Mouse (Mus musculus) midbrain, embryonic 15.5 days (tissue): ENCODE data around the gene Wdr13. TPM values are rescaled to one million over a fixed set of nuclear protein-coding genes. Genes with fewer than 3 reads are reported as not detected.
"Not testable (repeated sequence)": the region's sequence is repeated elsewhere in the genome, so short reads cannot be mapped to it uniquely, and the experiment has no call there.

Experiments used
- ATAC-seq: fragments of 200-750 bp; cut with Nextera tagmentation; replicated peaks from 2 replicates; pipeline ENCODE4 v1.8.0; 2017; ENCODE audit warnings: moderate TSS enrichment
- H3K27ac ChIP-seq: fragments of 300-500 bp; sonication (generic); 2 replicates; pipeline ENCODE4 v1.5.1; 2015; ENCODE audit warnings: mild to moderate bottlenecking, inconsistent platforms
- H3K27me3 ChIP-seq: fragments of 300-500 bp; sonication (generic); replicated peaks from 2 replicates; pipeline ENCODE4 v1.6.1; 2015; ENCODE audit warnings: inconsistent platforms
- H3K36me3 ChIP-seq: fragments of 300-500 bp; sonication (generic); replicated peaks from 2 replicates; pipeline ENCODE4 v1.6.1; 2015; ENCODE audit warnings: inconsistent platforms
- H3K4me1 ChIP-seq: fragments of 300-500 bp; sonication (generic); 2 replicates; pipeline ENCODE4 v1.6.1; 2015; ENCODE audit warnings: inconsistent platforms
- H3K4me2 ChIP-seq: fragments of 300-500 bp; sonication (generic); 2 replicates; pipeline ENCODE4 v1.6.1; 2015; ENCODE audit warnings: inconsistent platforms, mild to moderate bottlenecking, moderate library complexity
- H3K4me3 ChIP-seq: fragments of 300-500 bp; sonication (generic); 2 replicates; pipeline ENCODE4 v1.5.1; 2015; ENCODE audit warnings: mild to moderate bottlenecking, inconsistent platforms
- H3K9ac ChIP-seq: fragments of 300-500 bp; sonication (generic); 2 replicates; pipeline ENCODE4 v1.6.1; 2015; ENCODE audit warnings: mild to moderate bottlenecking, inconsistent platforms
- H3K9me3 ChIP-seq: fragments of 300-500 bp; sonication (generic); 2 replicates; pipeline ENCODE4 v1.6.1; 2016; ENCODE audit warnings: inconsistent platforms
- WGBS: fragments of 180-500 bp; shearing (Covaris S2); methylation state at CpG from one replicate; pipeline ENCODE4 v1.1.7; 2015; ENCODE audit warnings: mixed read lengths; 5-methylcytosine and 5-hydroxymethylcytosine counted together
- polyA plus RNA-seq: library from polyadenylated mRNA; unstranded; fragments of >200 nt; fragmentation: Nextera tagmentation; extraction: Ambion mirVana; gene quantifications from 2 replicates; pipeline ENCODE4 v1.2.1, GENCODE M21; 2015

The Wdr13 gene
- polyA plus RNA-seq, 1 experiment from 2014 or later: 72.9 TPM

DNA sequence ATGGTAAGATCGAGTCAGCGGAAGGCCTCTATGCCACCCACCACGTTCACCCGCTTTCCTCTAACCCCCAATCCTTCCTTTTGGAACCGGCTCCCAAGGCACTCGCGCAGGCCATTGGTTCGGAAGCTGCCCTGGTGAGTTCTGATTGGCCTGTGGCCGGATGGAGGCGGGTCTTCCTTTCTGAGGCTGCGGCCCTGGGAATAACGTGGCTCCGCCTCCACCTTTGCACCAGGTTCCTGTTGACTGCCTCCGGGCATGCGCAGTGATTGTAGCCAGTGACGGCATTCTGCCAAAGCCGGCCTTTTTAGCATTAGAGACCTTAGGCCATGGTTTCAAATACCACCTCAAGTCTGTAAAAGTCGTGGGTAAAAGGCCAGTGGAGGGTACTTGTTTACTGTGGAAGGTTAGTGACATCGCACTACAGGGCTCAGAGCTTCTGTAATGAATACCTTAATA, 35.9 kb downstream of the Wdr13 start:
- Histone ChIP-seq H3K4me3 (peak overlapping the region; percentile 32), H3K27ac (peak overlapping the region; percentile 69), H3K4me2 (peak overlapping the region; percentile 43), H3K9me3 (no peaks in the 10 kb centered on the region), H3K4me1 (peaks cover 9% of the 10 kb centered on the region; the same call in 1 of the 2 replicates), H3K27me3 (no peaks in the 10 kb centered on the region), H3K9ac (no peak overlapping the region), H3K36me3 (no peaks in the 10 kb centered on the region)
- peak; percentile 94 for ATAC-seq
- 21% methylated on average over 19 of the region's 19 CpGs for WGBS

DNA sequence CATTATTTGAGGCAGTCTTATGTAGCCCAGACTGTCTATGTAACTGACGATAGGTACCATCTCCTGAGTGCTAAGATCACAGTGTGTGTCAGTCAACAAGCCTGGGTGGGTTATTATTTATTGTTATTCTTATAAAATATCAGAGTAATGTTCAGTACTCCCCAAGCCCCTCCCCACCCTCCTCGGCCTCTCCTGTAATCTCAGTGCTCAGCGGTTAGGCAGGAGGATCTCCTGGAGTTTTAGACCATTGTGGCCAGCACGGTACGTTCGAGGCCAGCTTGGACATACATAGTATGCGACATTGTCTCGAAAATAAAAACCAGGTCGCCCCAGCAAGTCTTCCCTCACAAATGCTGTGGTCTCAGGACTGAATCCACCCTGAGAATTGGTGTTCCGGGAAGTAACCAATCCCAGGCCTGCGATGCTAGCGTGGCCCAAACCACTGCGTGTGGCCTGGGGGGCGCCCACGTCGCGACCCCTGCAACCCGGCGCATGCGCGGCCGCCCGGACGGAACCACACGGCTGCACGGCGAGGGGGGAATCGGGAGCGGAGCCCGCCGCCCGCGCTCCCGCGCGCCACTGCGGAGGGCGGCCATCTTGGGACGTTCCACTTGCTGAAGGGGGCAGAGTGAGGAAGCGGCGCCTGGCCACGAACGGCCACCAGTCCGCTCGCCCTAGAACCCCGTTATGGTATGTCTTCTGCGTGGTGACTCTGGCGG, 36.5 kb downstream of the Wdr13 start:
- peak overlapping the region; percentile 29; the same call in 1 of the 2 replicates for H3K9ac ChIP-seq
- peak; percentile 89 for ATAC-seq
- not testable (repeated sequence) for H3K9me3 ChIP-seq, H3K4me1 ChIP-seq, H3K27me3 ChIP-seq, H3K36me3 ChIP-seq
- peak overlapping the region; percentile 43 for H3K4me2 ChIP-seq
- H3K4me3 ChIP-seq: peak overlapping the region; percentile 32
- 18% methylated on average over 29 of the region's 48 CpGs for WGBS
- peak overlapping the region; percentile 69; the same call in 1 of the 2 replicates for H3K27ac ChIP-seq

DNA sequence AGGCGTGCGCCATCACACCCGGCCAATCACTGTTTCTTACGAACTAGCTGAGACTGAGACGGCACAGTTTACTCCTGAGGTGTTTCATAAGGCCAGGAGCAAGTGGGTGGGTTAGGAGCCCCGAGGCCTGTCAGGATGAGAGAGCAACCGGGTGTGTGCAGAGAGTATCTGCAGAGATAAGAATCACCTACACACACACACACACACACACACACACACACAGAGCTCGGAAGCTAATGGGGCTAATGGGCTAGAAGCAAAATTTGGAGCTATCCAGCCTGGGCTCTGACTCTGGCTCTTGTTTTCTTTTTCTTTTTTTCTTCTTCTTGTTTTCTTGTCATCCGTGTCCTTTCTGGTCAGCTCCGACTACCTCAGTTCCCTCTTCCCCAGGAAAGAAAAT, 37.1 kb downstream of the Wdr13 start:
- Histone ChIP-seq H3K27me3 (no peaks in the 10 kb centered on the region), H3K4me2 (peak overlapping the region; percentile 34), H3K4me1 (peaks cover 6% of the 10 kb centered on the region; the same call in 1 of the 2 replicates), H3K27ac (0 out of 2 replicates have a peak overlapping the region, but pooled peaks have one; percentile 66), H3K9me3 (no peaks in the 10 kb centered on the region), H3K4me3 (peak overlapping the region; percentile 27), H3K9ac (peak overlapping the region; percentile 29; the same call in 1 of the 2 replicates), H3K36me3 (no peaks in the 10 kb centered on the region)
- ATAC-seq: no peak
- 78% methylated on average over 10 of the region's 10 CpGs for whole genome bisulfite sequencing

DNA sequence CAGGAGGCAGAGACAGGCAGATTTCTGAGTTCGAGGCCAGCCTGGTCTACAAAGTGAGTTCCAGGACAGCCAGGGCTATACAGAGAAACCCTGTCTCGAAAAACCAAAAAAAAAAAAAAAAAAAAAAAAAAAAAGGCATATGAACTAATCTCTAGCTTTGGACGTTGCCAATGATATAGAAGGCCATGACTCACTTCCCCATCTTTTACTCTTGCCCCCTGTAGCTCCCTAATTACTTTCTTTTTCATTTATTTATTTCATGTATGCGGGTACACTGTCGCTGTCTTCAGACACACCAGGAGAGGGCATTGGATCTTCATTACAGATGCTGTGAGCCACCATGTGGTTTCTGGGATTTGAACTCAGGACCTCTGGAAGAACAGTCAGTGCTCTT, 41.7 kb downstream of the Wdr13 start:
- not testable (repeated sequence) for H3K9me3 ChIP-seq, H3K4me2 ChIP-seq, H3K27me3 ChIP-seq, H3K9ac ChIP-seq, H3K27ac ChIP-seq, H3K36me3 ChIP-seq, H3K4me1 ChIP-seq, H3K4me3 ChIP-seq, ATAC-seq
- WGBS: 77% methylated on average over 5 of the region's 5 CpGs

DNA sequence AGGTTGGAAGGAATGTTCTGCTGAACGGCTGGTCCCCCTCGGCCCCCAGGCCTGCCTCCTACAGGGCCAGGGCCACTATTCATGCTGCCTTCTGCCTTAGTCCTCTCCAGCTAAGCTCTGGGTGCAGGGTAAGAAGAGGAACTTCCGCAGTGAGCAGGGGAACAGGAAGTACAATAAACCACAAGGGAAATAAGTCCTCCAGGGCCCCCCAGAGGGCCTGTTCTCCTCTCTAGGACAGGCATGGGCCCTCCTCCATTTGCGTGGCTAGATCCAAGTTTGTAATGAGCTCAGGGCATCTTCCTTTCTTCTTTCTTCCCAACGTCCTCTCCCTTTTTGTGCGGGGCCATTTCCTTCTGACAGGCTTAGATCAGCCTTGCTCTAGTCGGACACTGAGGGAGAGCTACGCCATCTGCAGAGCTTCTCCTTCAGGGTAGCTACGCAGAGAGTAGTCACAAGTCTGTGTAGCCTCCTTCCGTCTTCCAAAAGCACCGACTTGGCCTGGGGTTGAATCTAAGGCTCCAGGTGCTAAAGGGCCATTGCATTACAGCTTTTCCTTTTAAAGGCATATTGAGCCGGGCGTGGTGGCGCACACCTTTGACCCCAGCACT, 42.2 kb downstream of the Wdr13 start, which contains the start of gene Was:
TSS of gene Was (minus strand) at position 153 of the 608 bp plus-strand sequence.
- no peaks in the 10 kb centered on the region for H3K36me3 ChIP-seq
- no peaks in the 10 kb centered on the region for H3K9me3 ChIP-seq
- ATAC-seq: no peak
- H3K27me3 ChIP-seq: no peaks in the 10 kb centered on the region
- no peak within 1 kb of the TSS for H3K4me2 ChIP-seq
- 89% methylated on average over 14 of the region's 14 CpGs for WGBS
- no peak within 1 kb of the TSS for H3K9ac ChIP-seq
- no peaks in the 10 kb centered on the region for H3K4me1 ChIP-seq
- H3K27ac ChIP-seq: no peak within 1 kb of the TSS
- H3K4me3 ChIP-seq: no peak within 1 kb of the TSS

DNA sequence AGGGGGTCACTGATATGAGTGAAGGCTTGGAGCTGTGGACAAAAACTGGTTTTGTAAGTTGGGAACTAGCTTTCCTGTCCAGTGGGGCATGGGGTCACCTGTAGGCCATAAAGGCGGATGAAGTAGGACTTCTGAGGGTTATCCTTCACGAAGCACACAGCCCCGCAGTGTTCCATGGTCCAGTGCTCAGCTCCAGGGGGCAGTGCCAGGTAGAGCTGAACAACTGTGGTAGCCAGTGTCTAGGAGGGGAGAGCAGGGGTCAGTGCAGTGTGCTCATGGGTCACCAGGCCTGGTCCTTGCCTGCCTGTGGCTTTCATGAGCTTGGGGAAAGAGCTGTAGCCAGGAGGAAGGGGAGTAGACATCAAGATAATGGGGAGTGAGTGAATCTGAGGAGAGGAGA, 42.9 kb downstream of the Wdr13 start:
- H3K36me3 ChIP-seq: no peaks in the 10 kb centered on the region
- H3K4me3 ChIP-seq: no peak overlapping the region
- no peaks in the 10 kb centered on the region for H3K4me1 ChIP-seq
- no peak overlapping the region for H3K4me2 ChIP-seq
- ATAC-seq: no peak
- H3K27ac ChIP-seq: no peak overlapping the region
- H3K9ac ChIP-seq: no peak overlapping the region
- 86% methylated on average over 3 of the region's 3 CpGs for WGBS
- H3K27me3 ChIP-seq: no peaks in the 10 kb centered on the region
- no peaks in the 10 kb centered on the region for H3K9me3 ChIP-seq

DNA sequence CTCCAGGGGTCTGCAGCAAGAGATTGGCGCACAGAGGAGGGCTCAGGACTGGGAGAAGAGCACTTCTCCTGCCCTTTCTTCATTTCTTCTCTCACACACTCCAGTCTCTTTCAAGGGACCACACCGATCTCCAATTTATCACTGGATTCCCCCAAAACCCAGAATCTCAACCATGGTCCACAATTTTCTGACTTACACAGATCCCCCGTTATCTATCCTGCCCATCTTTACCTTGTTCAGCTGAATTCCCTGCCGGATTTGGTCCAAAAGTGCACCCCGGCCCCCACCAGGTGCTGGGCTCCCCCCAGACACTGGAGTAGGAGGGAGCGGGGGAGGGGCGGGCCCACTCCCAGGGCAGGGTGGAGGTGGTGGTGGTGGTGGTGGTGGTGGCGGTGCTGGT, 47.1 kb downstream of the Wdr13 start:
- H3K4me1 ChIP-seq: no peaks in the 10 kb centered on the region
- no peaks in the 10 kb centered on the region for H3K36me3 ChIP-seq
- no peak overlapping the region for H3K27ac ChIP-seq
- ATAC-seq: no peak
- H3K4me2 ChIP-seq: no peak overlapping the region
- H3K9ac ChIP-seq: no peak overlapping the region
- H3K27me3 ChIP-seq: no peaks in the 10 kb centered on the region
- H3K4me3 ChIP-seq: no peak overlapping the region
- WGBS: 91% methylated on average over 8 of the region's 8 CpGs
- H3K9me3 ChIP-seq: no peaks in the 10 kb centered on the region

DNA sequence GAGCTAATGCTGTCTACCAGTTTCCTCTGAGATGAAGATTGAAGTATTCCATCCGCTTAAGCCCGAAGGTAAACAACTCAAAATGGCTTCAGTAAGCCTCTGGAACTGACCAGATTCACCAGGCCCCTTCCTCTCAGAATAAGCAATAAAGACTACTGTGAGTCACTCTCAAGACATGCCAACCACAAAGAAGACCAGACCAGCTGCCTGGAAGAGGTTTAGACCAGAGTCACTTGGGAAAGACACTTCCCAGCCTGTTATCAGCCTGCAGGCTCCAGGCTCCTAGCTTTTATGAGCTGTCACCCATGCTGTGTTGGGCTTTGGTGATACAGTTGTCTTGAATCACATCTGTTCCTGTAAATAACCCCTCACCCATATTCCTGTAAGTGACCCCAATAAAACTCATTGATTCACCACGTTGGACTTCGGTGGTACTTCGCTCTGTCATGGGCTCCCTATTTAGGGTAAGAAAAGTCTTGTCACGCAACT, 47.9 kb downstream of the Wdr13 start:
- no peak overlapping the region for H3K4me2 ChIP-seq
- H3K27me3 ChIP-seq: no peaks in the 10 kb centered on the region
- no peaks in the 10 kb centered on the region for H3K36me3 ChIP-seq
- H3K9ac ChIP-seq: no peak overlapping the region
- H3K27ac ChIP-seq: no peak overlapping the region
- H3K4me1 ChIP-seq: no peaks in the 10 kb centered on the region
- H3K4me3 ChIP-seq: no peak overlapping the region
- no peaks in the 10 kb centered on the region for H3K9me3 ChIP-seq
- no peak for ATAC-seq
- WGBS: 92% methylated on average over 6 of the region's 6 CpGs

DNA sequence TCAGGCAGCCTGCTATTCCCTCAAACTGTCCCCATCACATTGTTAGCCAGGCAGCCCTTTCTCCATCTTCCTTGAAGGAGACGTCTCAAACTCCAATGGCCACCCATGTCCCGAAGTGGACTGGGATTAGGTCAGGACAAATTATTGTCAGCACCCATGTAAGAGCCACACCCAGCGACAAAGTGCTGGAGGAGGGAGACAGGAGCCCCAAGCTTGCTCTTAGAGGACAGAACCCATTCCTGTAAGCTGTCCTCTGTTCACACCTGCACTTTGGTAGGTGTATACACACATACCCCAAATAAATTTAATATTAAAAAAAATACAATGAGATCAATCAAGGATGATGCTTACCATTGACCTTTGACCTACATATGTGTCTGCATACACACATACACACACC, 57.6 kb downstream of the Wdr13 start:
- H3K4me1 ChIP-seq: peaks cover 7% of the 10 kb centered on the region; the same call in 1 of the 2 replicates
- ATAC-seq: peak; percentile 64
- H3K9me3 ChIP-seq: no peaks in the 10 kb centered on the region
- WGBS: 38% methylated on average over 3 of the region's 3 CpGs
- H3K36me3 ChIP-seq: no peaks in the 10 kb centered on the region
- H3K27ac ChIP-seq: peak overlapping the region; percentile 86
- H3K9ac ChIP-seq: peak overlapping the region; percentile 41
- H3K27me3 ChIP-seq: no peaks in the 10 kb centered on the region
- peak overlapping the region; percentile 54 for H3K4me3 ChIP-seq
- peak overlapping the region; percentile 53 for H3K4me2 ChIP-seq

DNA sequence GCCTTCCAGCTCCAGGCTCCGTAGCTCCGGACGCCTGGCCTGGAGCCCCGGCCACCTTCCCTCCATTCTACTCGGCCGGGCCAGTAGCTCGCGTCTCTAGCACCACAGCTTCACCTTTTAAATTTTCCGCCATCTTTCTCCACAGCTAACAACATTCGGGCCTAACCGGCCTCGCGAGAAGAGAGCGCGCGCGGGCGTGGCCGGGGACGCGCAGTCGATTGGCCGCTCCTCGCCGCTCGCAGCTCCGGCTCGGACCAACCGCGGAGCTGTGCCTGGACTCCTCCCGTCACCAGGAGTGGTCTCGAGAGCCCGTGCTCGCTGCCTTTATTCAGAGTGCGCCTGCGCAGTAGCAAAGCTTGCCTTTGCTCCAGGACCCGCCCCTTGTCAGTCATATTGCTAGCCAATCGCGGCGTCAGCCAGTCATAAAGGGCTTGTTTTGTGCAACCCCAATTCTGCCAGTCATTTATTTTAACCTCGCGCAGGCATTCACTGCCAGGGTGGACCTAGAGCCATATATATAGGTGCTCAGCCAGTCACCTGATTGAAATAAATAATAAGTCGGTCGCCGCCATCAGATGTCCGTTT, 58.2 kb downstream of the Wdr13 start, which contains the start of gene Suv39h1:
TSS of gene Suv39h1 (minus strand) at position 331 of the 585 bp plus-strand sequence.
- Histone ChIP-seq H3K36me3 (no peaks in the 10 kb centered on the region), H3K27ac (peak within 1 kb of the TSS; percentile 86), H3K4me3 (peak within 1 kb of the TSS; percentile 54), H3K4me1 (peaks cover 7% of the 10 kb centered on the region; the same call in 1 of the 2 replicates), H3K4me2 (peak within 1 kb of the TSS; percentile 53), H3K27me3 (no peaks in the 10 kb centered on the region), H3K9me3 (no peaks in the 10 kb centered on the region), H3K9ac (peak within 1 kb of the TSS; percentile 41)
- WGBS: 19% methylated on average over 36 of the region's 46 CpGs
- ATAC-seq: peak; percentile 97

DNA sequence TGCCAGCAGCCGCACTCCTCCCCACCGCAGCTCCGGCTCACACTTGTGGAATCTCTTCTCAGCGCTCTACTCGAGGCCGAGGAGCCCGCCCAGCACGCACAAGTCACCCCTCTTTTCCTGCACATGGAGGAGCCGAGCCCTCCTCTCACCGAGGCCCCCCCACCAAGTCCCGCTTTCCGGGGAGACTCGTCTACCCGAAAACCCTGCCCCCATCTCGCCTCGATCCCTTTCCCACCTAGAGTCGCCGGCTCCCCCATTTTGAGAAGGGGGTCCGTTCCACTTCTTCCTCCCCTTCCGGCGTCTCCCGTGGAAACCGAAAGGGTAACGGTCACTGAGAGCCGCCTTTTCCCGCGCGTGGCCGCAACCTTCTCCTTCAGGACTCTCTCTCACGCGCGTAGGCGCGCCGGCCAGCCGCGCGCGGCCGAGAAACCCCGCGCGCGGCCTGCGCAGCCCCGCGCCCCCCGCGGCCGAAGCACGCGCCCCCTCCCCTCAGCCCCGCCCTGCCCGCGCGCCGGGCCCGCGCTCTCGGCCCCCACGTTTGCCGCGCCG, 58.7 kb downstream of the Wdr13 start:
- WGBS: 31% methylated on average over 61 of the region's 64 CpGs
- Histone ChIP-seq H3K36me3 (no peaks in the 10 kb centered on the region), H3K27ac (peak overlapping the region; percentile 86), H3K4me2 (peak overlapping the region; percentile 53), H3K9me3 (no peaks in the 10 kb centered on the region), H3K4me3 (peak overlapping the region; percentile 54), H3K9ac (peak overlapping the region; percentile 40), H3K4me1 (peaks cover 7% of the 10 kb centered on the region; the same call in 1 of the 2 replicates), H3K27me3 (no peaks in the 10 kb centered on the region)
- ATAC-seq: peak; percentile 15
